Mouse (Mus musculus) heart, postnatal 14 days (tissue): ENCODE measurements around the gene Rnls. TPM values are rescaled to one million over a fixed set of nuclear protein-coding genes. Genes with fewer than 3 reads are reported as not detected.
"Not testable (repeated sequence)": the region's sequence is repeated elsewhere in the genome, so short reads cannot be mapped to it uniquely, and the experiment has no call there.

Experiments used
- DNase-seq, 2 experiments: peaks; one replicate each; pipeline ENCODE4 v3.0.0; 2021 to 2022
- intact Hi-C: fragments of 180-260 bp; cut with DNase I; formaldehyde crosslinking; loops from one replicate; pipeline ENCODE4 v1.15.1; 2025
- long read RNA-seq, 2 experiments: library from polyadenylated mRNA; stranded (forward); transcript quantifications; one replicate each; pipeline ENCODE4 v2.0.0; 2021
- total RNA-seq, 2 experiments: library from RNA; stranded (reverse); gene quantifications; 2 replicates each; pipeline ENCODE4 v1.2.3; 2021

Gene Rnls
- 10 to 100 TPM; 12.8 to 14.8 TPM for total RNA-seq
- long read RNA-seq, experiment 1, transcript Rnls-201 (7 exons, 1,597 nt): major isoform, 39 of 46 reads
- long read RNA-seq, experiment 1, partial matches to known transcripts: 1 of 46 reads
- long read RNA-seq, experiment 1, other reads (novel, unspliced or antisense): 4 of 46 reads
- long read RNA-seq, experiment 2, transcript Rnls-201 (7 exons, 1,597 nt): major isoform, 34 of 41 reads
- long read RNA-seq, experiment 2, partial matches to known transcripts: 1 of 41 reads
- long read RNA-seq, experiment 2, other reads (novel, unspliced or antisense): 5 of 41 reads

DNA sequence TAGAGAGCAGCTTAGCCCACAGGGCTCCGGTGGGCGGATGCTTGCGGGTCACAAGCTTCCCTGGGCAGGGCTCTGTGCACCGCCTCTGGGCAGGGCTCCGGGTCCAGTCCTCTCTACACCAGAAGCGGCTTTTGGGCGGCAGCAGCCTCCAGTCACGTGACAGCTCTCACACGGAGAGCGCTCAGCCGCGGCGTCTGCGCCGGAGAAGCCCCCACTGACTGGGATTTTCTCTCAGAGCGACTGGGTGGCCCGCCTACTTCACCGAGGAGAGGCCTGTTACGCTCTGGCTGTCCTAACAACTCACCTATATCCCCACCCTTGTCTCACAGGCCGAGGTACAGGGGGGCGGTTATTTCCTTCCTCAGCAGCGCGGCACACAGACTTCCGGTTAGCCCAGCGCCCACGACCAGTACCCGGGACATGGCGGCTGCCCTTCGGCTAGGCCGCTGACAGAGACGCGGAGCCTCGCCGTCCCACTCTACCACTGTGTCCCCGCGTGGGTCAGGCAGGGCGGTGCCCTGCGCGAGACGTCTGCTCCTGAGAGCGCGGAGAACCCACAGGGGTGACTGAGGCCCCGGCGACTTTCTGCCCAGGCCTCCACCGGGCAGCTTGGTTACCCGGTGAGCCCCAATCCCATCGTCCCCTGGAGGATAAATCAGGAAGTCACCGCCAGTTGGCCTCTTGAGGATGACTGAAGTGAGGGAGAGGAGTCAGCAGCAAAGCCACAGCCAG is at the start of gene Rnls:
TSS of gene Rnls (minus strand) at position 645 of the 732 bp plus-strand sequence.
- DNase-seq: peak; percentile 86 to 87
- intact Hi-C loops: no loop called here

DNA sequence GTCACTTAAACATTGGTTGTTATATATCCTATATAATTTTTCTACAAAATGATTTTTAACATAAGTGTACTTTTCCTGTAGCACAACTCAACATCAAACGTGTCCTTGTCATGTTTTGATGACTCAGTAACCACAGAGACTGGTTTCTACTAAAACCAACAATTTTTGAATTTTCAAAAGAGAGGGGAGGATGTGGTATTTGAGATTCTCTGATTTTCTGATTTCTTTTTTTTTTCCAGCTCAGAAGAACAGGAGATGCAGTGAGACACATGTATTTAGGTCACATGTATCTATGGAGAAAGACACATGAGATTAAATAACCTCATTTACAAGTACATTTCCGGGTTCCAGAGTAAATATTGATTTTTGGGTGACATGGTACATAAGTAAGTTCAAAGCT is 37.4 kb upstream of the Rnls start:
- DNase-seq: no peak

DNA sequence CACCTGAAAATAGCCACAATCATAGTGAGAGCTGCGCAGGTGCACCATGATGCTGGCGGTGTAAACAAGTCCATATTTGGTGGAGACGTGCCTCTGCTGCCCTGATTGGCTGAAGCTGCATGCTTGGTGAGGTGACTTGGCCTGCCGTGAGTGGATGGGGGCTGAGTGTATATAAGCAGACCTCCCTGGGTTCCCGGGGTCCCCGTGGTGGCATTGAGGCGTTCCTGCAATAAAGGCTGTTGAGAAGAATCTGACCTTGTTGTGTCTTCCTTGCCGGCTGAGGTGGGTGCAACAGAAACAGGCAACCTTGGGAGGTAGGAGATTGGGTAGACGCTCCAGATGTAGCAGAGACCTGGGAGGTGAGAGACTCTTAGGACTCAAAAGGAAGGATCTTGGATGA is 27.3 kb upstream of the Rnls start:
- DNase-seq, intact Hi-C loops: not testable (repeated sequence)

More for the DNA sequence above, 37.4 kb upstream of the Rnls start:
- intact Hi-C loops: no loop called here

DNA sequence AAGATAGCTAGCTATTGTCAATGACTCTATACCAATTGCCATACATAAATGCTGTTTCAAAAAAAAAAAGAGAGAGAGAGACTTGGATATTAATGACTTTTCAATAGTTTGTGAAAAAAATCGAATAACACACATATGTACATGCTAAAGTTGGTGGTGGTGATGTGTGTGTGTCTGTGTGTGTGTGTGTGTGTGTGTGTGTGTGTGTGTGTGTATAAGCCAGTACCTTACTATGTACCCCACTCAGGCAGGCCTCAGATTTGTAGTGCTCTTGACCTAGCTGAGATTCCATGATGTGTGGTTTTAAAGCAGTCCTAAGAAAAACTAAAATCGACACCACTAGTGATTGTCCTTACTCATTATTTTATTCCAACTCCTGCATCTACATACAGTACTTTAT is 11.3 kb downstream of the Rnls start:
- intact Hi-C loops: loop anchor here (5.0 to 10.0 kb wide), 2 partner anchors 204 to 641 kb away; no protein-coding TSS in a partner anchor
- DNase-seq: no peak

DNA sequence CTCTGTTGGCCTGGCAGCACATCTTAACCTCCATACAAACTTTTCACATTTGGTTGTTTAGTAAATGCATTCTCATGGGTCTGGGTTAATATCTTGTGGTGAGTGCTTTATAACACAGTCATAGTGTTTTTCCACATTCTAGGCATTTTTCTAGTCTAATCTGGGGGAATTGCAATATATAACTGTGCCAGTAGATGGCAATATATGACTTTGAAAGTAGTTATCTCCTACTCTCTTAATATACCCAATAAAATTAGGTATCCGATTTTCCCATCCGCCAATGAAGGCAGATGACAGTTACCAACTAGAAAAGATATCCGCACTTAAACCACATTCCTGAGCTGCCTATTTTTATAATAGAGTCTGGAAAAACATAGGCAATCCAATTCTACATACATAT is 11.7 kb downstream of the Rnls start:
- no peak for DNase-seq
- intact Hi-C loops: loop anchor here (5.0 to 10.0 kb wide), 2 partner anchors 204 to 642 kb away; no protein-coding TSS in a partner anchor

DNA sequence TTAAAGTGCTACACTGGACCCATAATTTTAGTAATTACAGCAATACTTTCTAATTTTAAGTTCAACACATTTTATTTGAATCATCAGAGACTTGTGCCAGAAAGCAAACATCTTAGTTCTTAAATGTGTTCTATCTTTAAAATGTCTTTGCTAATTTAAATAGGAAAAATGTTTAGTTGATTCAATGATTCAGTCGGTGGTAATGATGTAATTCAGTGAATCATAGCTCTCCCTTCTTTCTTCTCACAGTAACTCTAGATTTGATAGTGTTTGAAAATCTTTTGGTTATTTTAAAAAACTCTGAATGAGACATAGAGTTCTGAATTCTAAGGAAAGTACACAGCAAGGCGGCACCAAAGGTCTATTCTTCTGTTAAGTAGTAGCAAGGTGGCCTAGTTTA is 23.3 kb downstream of the Rnls start:
- intact Hi-C loops: loop anchor here (5.0 kb wide), 2 partner anchors 142 to 417 kb away; no protein-coding TSS in a partner anchor
- DNase-seq: no peak

DNA sequence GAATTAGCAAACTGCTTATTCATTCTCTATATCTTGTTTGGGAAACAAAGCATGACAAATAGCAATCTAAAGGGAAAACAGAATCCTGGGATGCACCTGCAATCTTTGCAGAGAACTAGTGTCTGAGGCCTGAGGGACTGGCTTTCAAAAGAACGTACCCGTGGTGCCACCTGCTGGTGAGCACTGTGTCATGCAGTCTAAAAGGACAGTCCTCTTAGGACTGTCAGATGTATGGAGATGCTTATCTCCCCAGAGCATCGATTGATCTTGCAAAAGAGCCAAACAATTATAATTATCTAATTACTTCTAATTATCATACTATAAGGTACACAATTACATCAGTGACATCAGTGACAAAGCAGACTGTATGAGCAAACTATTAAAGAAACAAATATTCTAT is 25.4 kb downstream of the Rnls start:
- intact Hi-C loops: loop anchor here (1.0 to 5.0 kb wide), 3 partner anchors 139 to 651 kb away; no protein-coding TSS in a partner anchor
- DNase-seq: peak; percentile 66 to 74

DNA sequence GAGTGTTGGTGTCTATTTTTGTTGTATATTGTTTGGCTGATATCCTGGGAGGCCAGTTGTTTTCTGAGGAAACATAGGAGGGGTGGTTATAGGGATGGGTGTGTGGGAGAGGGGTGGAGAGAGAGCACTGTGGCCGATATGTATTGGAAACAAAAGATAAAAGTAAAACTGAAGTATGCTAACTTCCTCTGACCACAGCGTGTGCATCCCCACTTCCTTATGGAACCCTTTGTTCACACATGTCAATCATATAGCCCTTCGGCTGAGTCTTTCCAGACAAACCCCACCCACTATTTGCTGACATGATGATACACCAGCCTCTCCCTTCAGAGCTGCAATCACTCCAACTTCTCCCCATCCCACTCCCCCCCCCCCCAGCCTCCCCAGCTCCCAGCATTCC is 35.1 kb downstream of the Rnls start:
- DNase-seq: no peak
- intact Hi-C loops: no loop called here

DNA sequence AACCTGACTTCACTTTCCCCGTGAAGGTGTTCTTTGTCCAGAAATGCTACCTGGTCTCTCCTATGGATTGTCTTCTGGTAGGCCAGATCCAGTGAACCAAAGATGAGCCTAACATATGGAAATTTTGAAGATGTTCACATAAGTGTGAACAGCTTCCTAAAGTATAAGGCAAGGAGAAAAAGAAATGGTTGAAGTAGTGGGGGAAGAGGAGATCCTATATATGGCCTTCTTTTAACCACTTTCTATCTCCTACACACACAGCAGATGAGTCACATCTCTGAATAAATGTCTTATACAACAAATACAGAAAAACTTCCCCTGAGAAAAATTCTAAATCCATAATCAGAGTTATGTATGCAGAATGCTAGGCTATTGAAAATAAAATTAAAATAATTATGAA is 52.0 kb downstream of the Rnls start:
- no peak for DNase-seq
- intact Hi-C loops: no loop called here

DNA sequence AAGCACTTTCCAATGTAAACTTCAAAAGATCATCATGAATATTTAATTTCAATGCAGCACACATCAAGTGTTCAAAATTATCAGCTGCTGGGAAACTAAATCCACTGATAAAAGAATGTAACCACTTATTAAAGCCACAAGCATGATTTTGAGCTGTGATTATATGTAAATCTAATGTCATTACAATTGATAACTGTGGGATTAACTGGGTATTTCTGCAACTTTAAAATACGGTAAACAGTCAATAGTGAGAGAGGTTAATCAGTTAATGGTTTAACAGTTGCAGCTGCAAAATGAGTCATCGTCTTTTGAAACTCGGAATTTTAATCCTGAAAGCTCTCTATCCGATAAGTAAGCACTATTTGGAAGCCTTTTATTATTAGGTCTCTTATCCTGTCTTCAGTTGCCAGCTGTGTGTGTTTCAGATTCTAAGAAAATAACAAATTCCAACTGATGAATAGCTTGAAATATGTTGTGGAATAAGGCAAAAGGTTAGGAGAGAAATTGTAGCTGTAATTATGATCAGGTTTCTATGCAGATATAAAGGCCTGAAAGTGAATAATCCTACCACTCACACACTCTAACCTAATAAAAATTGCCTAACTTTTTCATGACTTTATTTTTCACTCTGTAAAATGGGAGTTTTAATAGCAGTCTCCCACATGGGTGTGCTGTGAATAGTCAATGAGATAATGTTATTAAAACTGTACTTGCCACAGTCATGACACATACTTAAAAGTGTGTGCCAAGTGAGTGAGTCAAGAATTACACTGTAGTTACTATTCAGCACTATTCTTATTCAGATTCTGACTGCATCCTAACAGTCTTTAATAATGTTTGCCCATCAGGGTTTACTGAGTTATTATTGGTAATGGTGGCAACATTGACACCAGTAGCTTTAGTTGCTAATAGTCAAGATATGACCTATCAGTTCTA is 65.1 kb downstream of the Rnls start:
- intact Hi-C loops: no loop called here
- no peak for DNase-seq

DNA sequence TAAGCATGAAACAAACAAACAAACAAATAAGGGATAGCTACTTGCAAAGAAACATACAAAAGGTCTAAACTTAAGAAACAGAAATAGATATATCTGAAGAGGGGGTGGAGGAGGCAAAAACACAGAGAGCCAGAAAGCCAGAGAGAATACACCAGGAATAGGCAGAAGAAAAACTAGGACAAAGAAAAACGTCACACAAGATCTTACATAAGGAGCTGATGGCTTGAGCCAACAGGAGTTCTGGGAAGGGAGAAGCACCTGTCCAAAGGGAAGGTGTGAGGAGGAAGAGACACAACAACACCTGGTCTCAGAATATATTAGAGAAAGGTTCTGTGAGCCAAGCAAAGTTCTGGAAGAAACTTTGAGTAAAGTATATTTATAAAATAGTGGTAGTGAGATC is 73.3 kb downstream of the Rnls start:
- intact Hi-C loops: no loop called here
- no peak for DNase-seq

DNA sequence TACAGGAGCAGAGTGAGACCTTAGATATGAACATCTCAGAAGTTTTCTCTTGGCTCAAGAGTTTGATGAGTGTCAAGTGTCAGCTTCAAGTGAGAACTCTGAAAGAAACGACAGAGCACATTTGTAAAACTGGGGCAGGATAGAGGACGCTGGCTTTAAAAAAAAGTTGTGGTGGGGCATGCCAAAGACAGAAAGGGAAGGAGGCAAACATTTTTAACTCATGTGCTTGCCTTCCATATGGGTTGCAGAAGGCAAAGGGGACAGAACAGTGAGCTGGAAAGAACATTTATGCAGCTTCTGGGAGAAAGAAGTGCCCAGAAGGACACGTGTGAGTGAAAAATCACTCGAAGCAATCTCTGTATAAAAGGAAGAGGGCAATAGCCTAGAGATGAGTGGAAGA is 75.0 kb downstream of the Rnls start:
- intact Hi-C loops: no loop called here
- no peak for DNase-seq

DNA sequence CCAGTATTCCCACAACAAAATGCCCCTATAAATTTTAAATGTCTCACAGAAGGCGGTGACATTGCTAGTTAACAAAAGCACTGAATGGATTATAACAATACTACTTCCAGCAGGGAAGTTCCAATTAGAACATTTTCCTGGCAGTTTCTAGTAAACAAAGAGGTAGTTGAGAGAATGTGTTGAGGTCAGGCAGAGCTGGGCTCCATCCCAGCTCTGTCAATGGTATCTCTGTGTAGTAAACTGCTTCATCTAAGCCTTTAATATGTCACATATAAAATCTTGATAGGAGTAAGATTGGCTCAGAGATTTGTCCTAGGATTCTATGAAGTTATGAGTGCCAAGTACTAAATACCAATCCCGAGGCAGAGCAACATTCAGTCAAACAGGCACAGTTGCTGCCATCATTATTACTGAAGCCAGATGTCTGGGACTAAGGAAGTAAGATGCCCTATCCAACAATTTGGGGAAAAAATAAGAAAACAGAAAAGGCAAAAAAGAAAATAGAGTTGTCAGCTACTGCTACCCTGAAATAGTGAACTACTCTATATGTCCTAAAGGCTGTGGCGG is 92.3 kb downstream of the Rnls start:
- intact Hi-C loops: no loop called here
- DNase-seq: no peak

DNA sequence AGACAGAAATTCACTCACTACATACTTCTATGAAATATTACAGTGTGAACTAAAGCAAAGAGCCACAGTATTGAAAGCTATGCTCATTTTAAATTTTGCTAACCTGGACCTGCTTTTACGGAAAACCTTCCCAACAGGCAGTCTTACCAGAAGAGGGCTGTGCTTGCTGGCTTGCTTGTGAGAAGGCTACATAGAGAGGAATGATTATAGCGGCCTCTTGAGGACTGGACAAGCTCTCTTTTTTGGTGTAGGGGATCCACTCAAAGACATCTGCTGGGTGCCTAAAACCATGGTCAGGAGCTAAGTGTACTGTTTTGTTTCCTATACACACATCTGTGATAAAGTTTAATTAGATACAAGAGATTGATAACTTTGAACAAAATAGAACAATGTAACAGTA is 95.8 kb downstream of the Rnls start:
- DNase-seq: no peak
- intact Hi-C loops: no loop called here

DNA sequence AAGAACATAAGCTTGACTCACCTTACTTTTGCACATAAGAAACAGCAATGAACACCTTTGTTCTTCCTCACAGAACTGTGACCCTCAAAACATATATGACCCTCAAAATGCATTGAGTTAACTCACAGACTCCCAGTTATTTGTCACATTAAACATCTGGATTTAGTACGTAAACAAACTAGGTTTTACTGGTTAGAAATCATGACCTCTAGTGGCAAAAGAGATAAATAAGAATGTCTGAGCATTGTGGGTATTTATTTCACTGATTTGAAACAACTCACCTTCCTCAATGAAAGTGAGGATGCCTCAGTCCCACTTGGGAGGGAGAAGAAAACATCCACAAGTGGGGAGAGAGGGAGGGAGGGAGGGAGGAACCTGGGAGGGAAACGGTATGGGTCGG is 109.1 kb downstream of the Rnls start:
- intact Hi-C loops: no loop called here
- no peak for DNase-seq

DNA sequence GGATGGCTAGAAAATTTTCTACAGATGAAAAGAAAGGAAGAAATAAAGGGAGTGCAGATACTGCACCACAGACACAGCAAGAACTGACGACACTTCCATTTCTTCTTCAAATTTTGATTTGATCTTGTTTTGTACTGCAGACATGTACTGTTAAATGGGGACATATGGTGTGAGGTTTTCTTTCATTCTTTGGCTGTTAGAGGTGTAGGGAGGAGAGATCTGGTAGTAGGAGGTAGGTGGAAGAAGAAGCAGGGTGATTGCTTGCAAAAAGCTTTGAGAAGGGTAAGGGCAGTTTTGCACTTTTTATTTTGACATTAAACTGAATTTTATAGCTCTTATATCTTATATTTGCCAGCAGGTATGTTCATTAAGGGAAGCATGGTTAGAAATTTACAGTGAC is 115.7 kb downstream of the Rnls start:
- no peak for DNase-seq
- intact Hi-C loops: no loop called here

DNA sequence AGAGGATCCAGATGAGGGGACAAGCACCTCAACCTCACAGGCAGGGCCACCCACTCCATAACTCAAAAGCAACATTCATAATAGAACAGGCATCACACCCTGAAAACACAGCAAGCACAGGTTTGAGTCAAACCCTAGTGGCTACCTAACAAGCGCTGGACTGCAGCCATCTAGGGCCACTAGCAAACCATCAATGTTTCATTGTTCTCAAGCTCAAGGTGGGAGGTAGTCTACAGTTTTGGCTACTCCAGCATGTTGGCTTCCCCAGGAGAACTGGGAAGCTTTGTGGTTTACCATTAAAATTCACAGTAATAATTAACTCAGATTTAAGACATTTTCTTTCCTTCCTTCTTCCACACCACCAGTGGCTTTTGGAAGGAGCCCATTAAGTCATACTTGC is 118.4 kb downstream of the Rnls start:
- DNase-seq: no peak
- intact Hi-C loops: no loop called here

DNA sequence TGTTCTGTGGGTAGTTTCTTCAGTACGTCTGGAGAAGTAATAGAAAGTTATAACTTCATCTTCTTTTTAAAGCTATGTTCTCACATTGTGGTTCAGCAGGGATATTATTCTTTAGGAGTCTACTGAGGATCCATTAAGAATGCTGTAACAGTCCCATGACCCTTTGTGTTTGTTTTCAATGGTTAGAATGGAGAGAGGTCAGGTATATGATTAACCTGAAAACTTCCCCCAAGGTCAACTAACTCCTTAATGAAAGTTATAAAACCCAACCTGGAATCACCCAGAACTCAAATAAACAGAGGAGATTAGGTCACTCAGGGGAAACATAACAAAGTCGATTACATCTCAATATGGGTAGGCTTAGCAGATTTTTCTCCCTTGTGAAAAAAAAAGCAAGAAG is 120.5 kb downstream of the Rnls start:
- DNase-seq: no peak
- intact Hi-C loops: no loop called here

DNA sequence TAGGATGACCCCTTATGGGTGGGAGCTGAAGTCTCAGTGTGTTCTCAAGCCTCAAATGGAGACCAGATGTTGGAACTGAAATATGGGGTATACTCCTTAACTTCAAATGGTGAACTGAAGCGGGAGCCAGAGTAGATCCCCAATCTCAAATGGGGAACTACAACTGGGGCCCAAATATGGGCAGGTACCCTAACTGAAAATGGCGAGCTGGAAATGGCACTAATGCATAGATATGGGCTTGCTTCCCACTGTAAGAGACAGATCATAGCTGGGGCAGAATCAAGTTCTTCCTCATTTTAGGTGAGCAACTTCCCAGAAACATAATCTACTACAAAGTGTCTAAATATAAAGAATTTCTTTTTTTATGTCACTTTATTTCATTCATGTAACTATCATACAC is 121.9 kb downstream of the Rnls start:
- intact Hi-C loops: no loop called here
- DNase-seq: no peak

DNA sequence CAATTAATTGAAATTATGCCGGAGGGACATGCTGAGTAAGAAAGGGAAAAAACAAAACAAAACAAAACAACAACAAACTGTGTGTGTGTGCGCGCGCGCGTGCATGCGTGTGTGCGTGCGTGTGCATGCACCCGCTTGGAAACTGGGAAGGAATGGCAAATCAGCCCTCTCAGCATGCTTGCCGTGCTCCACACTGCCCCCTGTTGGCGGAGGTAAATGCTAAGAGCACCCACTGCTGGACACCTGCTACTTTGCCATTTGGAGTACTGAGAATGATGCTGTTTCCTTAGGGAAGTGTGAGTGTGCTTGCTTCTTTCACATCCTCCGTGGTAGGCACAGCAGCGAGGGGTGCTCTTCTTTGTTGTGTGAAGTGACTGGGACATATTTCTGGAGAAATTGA is 124.1 kb downstream of the Rnls start:
- DNase-seq: peak; percentile 14 to 19
- intact Hi-C loops: no loop called here

DNA sequence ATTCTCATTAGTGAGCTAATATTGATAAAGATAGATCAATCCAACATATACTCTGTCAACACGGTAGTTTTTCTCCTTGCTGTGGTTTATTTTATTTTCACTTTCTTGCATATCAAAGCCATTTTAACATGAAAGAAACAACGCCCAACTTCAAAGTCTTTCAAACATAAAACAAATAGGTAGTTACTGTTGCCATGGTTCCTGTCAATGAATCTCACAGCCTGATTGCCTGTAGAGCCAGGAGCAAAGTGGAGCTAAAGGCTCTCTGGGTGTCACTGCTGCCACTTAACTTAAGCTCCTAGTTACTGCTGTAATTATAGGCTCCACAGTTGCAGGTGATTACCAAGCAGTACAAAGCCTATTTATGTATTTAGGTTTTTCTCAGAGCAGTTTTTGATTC is 126.8 kb downstream of the Rnls start:
- intact Hi-C loops: no loop called here
- no peak for DNase-seq
